Mouse (Mus musculus) stomach, adult 2 months (tissue): ENCODE results near the gene Ube3b. TPM values are rescaled to one million over a fixed set of nuclear protein-coding genes. Genes with fewer than 3 reads are reported as not detected.

Experiments
- polyA plus RNA-seq: library from polyadenylated mRNA; depleted of rRNA; stranded (reverse); fragments of >200 nt; gene quantifications from 2 replicates; pipeline ENCODE4 v1.2.3, GENCODE M21; 2012; rRNA removed

The Ube3b gene
- polyA plus RNA-seq: 46.2 and 47.8 TPM in 2 replicates

DNA sequence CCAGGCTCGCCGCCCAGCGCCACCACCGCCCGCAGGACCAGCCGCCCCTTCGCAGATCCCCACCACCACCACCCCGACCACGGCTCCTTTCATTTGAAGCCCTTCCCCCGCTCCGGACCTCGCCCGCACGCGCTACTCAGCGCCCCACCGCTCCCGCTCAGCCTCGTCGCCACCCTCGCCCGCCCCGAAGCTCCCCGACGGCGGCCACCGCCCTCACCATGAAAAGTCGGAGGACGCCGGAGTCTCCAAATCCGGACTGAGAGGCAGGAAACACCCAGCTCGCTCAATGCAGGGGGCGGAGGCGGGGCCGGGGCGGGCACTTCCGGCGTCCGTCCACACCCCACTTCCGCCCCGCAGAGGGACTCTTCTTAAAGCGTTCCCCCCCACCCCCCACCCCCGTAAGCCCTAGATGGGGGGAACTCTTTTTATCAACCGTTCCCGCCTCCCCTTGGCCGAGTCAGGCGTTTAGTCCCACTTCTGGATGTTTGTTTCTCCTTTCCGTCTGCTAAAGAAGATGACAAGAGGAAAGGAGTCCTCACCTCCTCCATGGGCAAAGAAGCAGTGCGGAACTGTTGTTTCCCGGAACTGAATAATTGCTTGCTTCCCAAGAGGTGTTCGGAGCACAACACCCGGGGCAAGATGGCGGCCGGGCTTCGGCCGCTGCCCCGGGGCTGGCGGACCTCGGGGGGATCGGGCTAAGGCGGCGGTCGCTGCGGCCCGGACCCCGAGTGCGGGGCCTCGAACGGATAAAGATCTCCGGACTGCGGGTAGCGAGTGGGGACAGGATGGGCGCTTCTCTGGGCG lies at the start of gene Ube3b, which contains the start of gene Kctd10:
TSS of gene Ube3b (plus strand) at position 399 of the 804 bp plus-strand sequence.
TSS of gene Kctd10 (minus strand) at position 300 of the 804 bp plus-strand sequence.

DNA sequence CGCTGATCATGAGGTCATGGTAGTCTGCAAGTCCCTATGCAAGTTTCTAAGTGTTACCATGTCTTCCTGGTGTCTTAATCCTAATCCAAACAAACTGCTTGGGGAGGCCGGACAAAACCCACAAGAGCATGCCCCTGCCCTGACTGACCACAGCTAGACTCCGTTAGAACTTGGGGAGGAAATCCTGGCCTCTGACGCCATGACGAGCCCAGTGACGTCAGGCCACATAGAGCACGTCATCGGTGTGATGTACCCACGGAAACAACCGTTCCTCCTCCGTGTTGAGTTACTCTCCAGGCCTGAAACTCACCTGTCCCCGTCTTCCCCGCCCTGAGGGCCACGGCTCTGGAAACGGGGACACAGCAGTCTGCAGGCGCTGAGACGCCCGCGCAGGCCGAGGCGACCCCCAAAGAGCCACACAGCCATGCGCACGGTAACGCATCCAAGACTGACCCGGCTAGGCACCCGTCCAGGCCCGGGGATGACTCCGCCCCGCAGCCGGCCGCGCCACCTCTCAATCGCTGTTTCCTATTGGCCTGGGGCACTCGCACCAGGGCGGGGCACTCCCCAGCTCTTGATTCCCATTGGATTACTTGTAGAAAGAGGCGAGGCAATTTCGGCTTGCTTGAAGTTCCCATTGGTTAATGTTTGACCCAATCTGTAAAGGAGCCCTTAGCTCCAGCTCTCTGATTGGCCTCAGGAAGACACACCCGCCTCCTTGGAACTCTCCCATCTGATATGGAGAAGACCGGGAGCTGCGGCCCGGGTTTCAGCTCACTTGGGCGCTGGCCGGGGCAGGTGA lies 63.4 kb downstream of the Ube3b start, which contains the start of the genes Mmab and Mvk:
TSS of gene Mmab (minus strand) at position 495 of the 802 bp plus-strand sequence.
TSS of gene Mvk (plus strand) at position 704 of the 802 bp plus-strand sequence.

Other genes with a start within 250 kb of the Ube3b start
- gene Acacb, start 234.1 kb upstream of the Ube3b start, polyA plus RNA-seq: 23.1 and 25.0 TPM in 2 replicates
- gene Foxn4, start 106.8 kb upstream of the Ube3b start, polyA plus RNA-seq: not detected in 2 replicates
- 0.14 and 1.1 TPM in 2 replicates for gene Myo1h, start 91.4 kb upstream of the Ube3b start, polyA plus RNA-seq
- gene Kctd10, start 99 bp upstream of the Ube3b start, polyA plus RNA-seq: 66.1 and 69.2 TPM in 2 replicates
- 6.1 and 6.2 TPM in 2 replicates for gene Mmab, start 63.5 kb downstream of the Ube3b start, polyA plus RNA-seq
- gene Mvk, start 63.7 kb downstream of the Ube3b start, polyA plus RNA-seq: 40.7 and 50.5 TPM in 2 replicates
- gene Fam222a, start 187.4 kb downstream of the Ube3b start, polyA plus RNA-seq: 2.9 and 3.4 TPM in 2 replicates